Mouse (Mus musculus) stomach, embryonic 15.5 days (tissue): ENCODE measurements around the gene Lgr6. TPM values are rescaled to one million over a fixed set of nuclear protein-coding genes. Genes with fewer than 3 reads are reported as not detected.

ENCODE experiments used
- ATAC-seq: fragments of 200-750 bp; cut with Nextera tagmentation; 2 replicates; pipeline ENCODE4 v1.8.0; 2017; ENCODE audit warnings: low read depth, moderate number of reproducible peaks, moderate TSS enrichment; ENCODE audit not compliant: insufficient read depth, low FRiP score
- H3K27ac ChIP-seq: fragments of 300-500 bp; sonication (generic); 2 replicates; pipeline ENCODE4 v1.5.1; 2015; ENCODE audit warnings: mild to moderate bottlenecking, inconsistent platforms
- H3K27me3 ChIP-seq: fragments of 300-500 bp; sonication (generic); replicated peaks from 2 replicates; pipeline ENCODE4 v1.6.1; 2015; ENCODE audit warnings: inconsistent platforms
- H3K36me3 ChIP-seq: fragments of 300-500 bp; sonication (generic); 2 replicates; pipeline ENCODE4 v1.6.1; 2015; ENCODE audit warnings: inconsistent platforms
- H3K4me1 ChIP-seq: fragments of 300-500 bp; sonication (generic); 2 replicates; pipeline ENCODE4 v1.6.1; 2015; ENCODE audit warnings: inconsistent platforms
- H3K4me2 ChIP-seq: fragments of 300-500 bp; sonication (generic); 2 replicates; pipeline ENCODE4 v1.6.1; 2015; ENCODE audit warnings: mild to moderate bottlenecking, inconsistent platforms
- H3K4me3 ChIP-seq: fragments of 300-500 bp; sonication (generic); replicated peaks from 2 replicates; pipeline ENCODE4 v1.5.1; 2015; ENCODE audit warnings: inconsistent platforms
- H3K9ac ChIP-seq: fragments of 300-500 bp; sonication (generic); 2 replicates; pipeline ENCODE4 v1.6.1; 2015; ENCODE audit warnings: inconsistent platforms
- H3K9me3 ChIP-seq: fragments of 300-500 bp; sonication (generic); 2 replicates; pipeline ENCODE4 v1.6.1; 2016; ENCODE audit warnings: inconsistent platforms
- WGBS: fragments of 180-500 bp; shearing (Covaris S2); methylation state at CpG from one replicate; pipeline ENCODE4 v1.1.7; 2015; 5-methylcytosine and 5-hydroxymethylcytosine counted together
- polyA plus RNA-seq: library from polyadenylated mRNA; unstranded; fragments of >200 nt; fragmentation: Nextera tagmentation; extraction: Ambion mirVana; gene quantifications from 2 replicates; pipeline ENCODE4 v1.2.1, GENCODE M21; 2015

The Lgr6 gene
- polyA plus RNA-seq, 1 experiment from 2014 or later: 1.6 TPM

DNA sequence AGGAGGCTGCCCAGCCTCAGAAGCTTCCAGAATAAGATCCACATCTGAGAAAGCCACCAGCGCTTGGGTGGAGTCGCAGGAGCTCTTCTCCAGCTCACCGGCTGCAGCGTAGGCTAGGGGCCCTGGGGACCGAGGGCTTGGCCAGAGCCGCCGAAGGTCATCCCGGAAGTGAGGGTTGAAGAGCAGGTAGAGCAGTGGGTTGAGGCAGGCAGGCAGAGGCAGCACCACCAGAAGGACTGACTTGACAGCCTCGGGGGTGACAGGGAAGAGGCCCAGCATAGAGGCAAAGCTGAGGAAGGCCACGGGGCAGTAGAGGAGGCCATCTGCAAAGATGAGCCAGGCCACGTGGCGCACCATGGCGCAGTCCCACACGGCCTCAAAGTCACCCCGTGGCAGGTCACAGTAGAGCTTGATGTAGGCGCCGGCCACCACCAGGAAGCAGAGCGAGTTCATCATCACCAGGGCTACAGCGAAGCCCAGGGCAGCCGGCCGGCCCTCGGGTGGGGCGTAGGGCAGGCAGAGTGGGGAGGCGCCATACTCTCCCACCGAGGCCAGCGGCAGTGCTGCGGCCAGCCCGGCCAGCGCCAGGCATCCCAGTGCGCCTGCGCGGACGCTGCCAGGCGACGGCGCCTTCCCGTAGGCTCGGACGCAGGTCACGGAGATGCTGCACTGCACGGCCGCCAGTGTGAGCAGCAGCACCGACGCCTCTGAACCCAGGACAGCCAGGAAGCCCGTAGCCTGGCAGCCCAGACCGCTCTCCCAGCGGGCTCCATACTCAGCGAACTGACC is 117.7 kb downstream of the Lgr6 start:
- no peaks in the 10 kb centered on the region for H3K36me3 ChIP-seq
- peak overlapping the region; percentile 38 for H3K4me3 ChIP-seq
- peak; percentile 75; the same call in 1 of the 2 replicates for ATAC-seq
- no peaks in the 10 kb centered on the region for H3K9me3 ChIP-seq
- 0 out of 2 replicates have a peak, but pooled peaks cover 4% of the 10 kb centered on the region for H3K27me3 ChIP-seq
- H3K4me1 ChIP-seq: peaks cover 6% of the 10 kb centered on the region; the same call in 1 of the 2 replicates
- no peak overlapping the region for H3K27ac ChIP-seq
- no peak overlapping the region for H3K9ac ChIP-seq
- WGBS: 28% methylated on average over 48 of the region's 48 CpGs
- H3K4me2 ChIP-seq: peak overlapping the region; percentile 89

DNA sequence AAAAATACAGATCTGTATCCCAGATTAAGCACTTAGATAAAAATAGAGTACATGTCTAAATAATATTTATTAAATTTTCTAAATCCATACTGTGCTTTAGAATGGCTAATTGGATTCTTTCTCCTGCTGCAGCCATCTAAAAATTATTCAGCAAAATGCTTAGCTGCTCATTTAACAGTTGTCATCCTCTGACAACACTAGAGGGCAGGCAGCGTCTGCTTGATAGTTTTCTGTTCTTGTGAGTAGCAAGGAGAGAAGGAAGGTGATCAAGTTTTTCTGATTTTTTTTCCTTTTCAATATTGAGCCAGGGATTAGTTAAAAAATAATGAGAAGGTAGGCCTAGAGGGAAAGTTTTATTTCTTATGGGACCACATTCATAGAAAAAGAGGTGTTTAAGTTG is 132.2 kb downstream of the Lgr6 start:
- Histone ChIP-seq H3K4me1 (no peaks in the 10 kb centered on the region), H3K9me3 (no peaks in the 10 kb centered on the region), H3K4me3 (no peak overlapping the region), H3K27me3 (no peaks in the 10 kb centered on the region), H3K27ac (no peak overlapping the region), H3K9ac (no peak overlapping the region), H3K4me2 (no peak overlapping the region), H3K36me3 (0 out of 2 replicates have a peak, but pooled peaks cover 4% of the 10 kb centered on the region)
- WGBS: 77% methylated on average over 1 of the region's 1 CpGs
- ATAC-seq: no peak

DNA sequence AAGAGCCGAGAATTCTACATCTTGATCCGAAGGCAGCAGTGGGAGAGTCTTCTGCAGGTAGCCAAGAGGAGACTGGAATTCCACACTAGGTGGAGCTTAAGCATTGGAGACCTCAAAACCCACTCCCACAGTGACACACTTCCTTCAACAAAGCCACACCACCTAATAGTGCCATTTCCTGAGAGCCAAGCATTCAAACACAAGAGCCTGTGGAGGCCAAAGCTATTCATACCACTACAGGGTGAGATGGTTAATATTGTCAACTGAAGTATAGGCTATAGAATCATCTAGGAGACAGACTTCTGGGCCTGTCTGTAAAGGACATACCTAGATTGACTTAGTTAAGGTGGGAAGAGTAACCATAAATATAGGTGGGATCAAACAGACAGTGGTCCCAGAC is 139.6 kb downstream of the Lgr6 start:
- WGBS: 86% methylated on average over 2 of the region's 2 CpGs
- Histone ChIP-seq H3K4me2 (no peak overlapping the region), H3K9ac (no peak overlapping the region), H3K4me1 (no peaks in the 10 kb centered on the region), H3K36me3 (0 out of 2 replicates have a peak, but pooled peaks cover 8% of the 10 kb centered on the region), H3K9me3 (no peaks in the 10 kb centered on the region), H3K27me3 (no peaks in the 10 kb centered on the region), H3K27ac (no peak overlapping the region), H3K4me3 (no peak overlapping the region)
- no peak for ATAC-seq

DNA sequence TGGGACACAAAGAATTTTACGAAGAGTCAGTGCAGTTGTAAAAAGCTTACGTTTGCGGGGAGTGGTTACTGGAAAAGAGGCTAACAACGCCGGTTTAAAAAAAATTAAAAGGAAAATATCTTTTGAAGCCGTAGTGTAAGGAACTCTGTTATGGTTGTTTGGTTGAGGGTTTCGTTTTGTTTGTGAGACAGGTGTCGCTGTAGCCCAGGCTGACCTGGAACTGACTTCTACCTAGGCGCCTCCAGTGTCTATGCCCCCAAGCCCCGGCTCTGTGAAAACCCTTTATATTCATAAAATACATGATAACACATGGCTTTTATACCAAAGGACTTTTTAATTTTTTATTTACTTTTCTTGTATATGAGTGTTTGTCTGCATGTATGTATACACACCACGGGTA is 142.3 kb downstream of the Lgr6 start:
- peak overlapping the region; percentile 85 for H3K4me2 ChIP-seq
- 0 out of 2 replicates have a peak, but pooled peaks cover 3% of the 10 kb centered on the region for H3K36me3 ChIP-seq
- H3K27me3 ChIP-seq: no peaks in the 10 kb centered on the region
- WGBS: under 1% methylated on average over 11 of the region's 11 CpGs
- peak overlapping the region; percentile 70; the same call in 1 of the 2 replicates for H3K27ac ChIP-seq
- peak; percentile 40; the same call in 1 of the 2 replicates for ATAC-seq
- H3K4me3 ChIP-seq: peak overlapping the region; percentile 89
- no peaks in the 10 kb centered on the region for H3K9me3 ChIP-seq
- H3K9ac ChIP-seq: peak overlapping the region; percentile 64
- H3K4me1 ChIP-seq: no peaks in the 10 kb centered on the region

DNA sequence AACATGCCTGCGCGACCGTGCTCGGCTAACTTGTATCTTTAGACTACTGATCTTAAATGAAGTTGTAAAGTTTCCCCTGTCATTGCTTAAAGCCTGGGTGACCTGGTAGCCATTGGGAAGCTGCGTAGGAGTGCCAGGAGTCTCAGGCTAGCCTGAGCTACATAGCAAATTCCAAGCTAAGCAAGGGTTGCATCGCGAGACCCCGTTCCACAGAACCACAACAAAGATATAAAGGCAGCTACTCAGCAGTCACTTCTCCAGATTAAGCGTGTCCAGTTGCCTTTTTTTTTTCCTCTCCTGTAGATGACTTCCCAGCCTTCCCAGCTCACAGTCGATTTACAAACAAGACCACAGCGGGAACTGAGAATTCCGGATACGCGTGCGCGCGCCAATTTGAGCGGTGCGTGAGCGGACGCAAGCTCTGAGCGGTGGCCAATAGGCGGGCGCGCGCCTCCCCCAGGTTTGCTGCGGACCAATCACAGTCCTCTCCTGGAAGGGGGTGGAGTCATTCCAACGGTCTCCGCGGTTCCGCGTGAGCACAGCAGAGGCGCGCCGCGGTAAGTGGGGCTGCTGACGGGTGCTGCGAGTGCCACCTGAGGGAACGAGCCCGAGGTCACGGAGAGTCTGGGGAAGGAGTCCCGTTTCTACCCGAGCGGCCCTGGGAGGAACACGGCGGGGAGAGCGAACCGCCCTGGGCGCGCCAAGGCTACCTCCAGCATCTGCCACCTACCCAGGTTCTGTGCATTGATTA is 142.8 kb downstream of the Lgr6 start, which contains the start of gene Ube2t:
Ube2t (plus strand) TSS at position 513 of the 751 bp plus-strand sequence.
- peak within 1 kb of the TSS; percentile 70; the same call in 1 of the 2 replicates for H3K27ac ChIP-seq
- H3K4me3 ChIP-seq: peak within 1 kb of the TSS; percentile 89
- no peaks in the 10 kb centered on the region for H3K27me3 ChIP-seq
- 0 out of 2 replicates have a peak, but pooled peaks cover 2% of the 10 kb centered on the region for H3K36me3 ChIP-seq
- ATAC-seq: peak; percentile 100
- no peaks in the 10 kb centered on the region for H3K9me3 ChIP-seq
- H3K4me2 ChIP-seq: peak within 1 kb of the TSS; percentile 85
- WGBS: 2% methylated on average over 50 of the region's 50 CpGs
- no peaks in the 10 kb centered on the region for H3K4me1 ChIP-seq
- peak within 1 kb of the TSS; percentile 64 for H3K9ac ChIP-seq

DNA sequence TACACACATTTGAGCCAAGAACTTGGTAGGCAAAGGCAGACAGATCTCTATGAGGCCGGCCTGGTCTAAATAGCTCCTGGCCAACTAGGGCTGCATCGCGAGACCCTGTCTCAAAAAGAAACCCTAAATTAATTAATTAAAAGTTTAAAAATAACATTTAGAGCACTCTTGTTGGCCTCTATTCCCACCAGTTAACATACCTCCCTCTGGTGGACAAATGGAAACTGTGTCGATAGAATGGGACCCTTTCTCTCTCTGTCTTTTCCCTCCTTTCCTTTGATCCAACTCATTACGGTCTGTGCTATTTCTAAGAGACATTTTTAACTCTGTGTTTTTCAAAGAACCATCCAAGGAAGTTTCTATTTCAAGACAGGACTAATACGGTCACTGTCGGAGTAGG is 144.4 kb downstream of the Lgr6 start:
- no peaks in the 10 kb centered on the region for H3K9me3 ChIP-seq
- H3K36me3 ChIP-seq: no peaks in the 10 kb centered on the region
- no peaks in the 10 kb centered on the region for H3K27me3 ChIP-seq
- no peaks in the 10 kb centered on the region for H3K4me1 ChIP-seq
- no peak for ATAC-seq
- no peak overlapping the region for H3K4me3 ChIP-seq
- 53% methylated on average over 7 of the region's 7 CpGs for WGBS
- no peak overlapping the region for H3K9ac ChIP-seq
- no peak overlapping the region for H3K4me2 ChIP-seq
- no peak overlapping the region for H3K27ac ChIP-seq

DNA sequence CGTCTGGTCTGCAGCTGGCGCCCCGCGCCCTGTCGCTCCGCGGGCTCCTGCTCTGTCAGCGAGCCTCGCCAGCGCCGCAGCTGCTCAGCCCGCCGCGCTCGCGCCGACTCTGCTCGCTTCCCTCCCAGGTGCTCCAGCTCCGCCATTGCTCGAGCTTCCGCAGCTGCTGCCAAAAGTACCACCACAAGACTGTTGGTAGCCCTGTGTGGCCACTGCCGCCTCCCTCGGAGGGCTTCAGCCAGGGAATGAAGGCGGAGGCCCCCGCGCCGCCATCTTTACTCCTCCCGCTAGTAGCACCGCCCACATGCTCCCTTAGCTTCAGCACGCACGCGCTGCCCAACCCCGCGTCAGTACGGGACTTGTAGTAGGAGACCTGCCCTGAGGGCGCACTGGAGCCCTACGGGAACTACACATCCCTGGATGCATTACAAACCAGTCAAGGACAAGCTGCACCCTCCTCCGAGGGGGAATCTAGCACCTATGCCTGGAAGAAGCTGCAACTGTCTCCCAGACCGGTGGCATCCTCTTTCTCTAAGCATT is 149.4 kb downstream of the Lgr6 start, which contains the start of gene Ppp1r12b:
Ppp1r12b (minus strand) TSS at position 306 of the 540 bp plus-strand sequence.
- Histone ChIP-seq H3K9ac (peak within 1 kb of the TSS; percentile 86), H3K27ac (peak within 1 kb of the TSS; percentile 86), H3K4me2 (peak within 1 kb of the TSS; percentile 82), H3K4me1 (peaks cover 8% of the 10 kb centered on the region; the same call in 1 of the 2 replicates), H3K27me3 (no peaks in the 10 kb centered on the region), H3K4me3 (peak within 1 kb of the TSS; percentile 96), H3K9me3 (no peaks in the 10 kb centered on the region), H3K36me3 (no peaks in the 10 kb centered on the region)
- under 1% methylated on average over 39 of the region's 39 CpGs for WGBS
- peak; percentile 98 for ATAC-seq

DNA sequence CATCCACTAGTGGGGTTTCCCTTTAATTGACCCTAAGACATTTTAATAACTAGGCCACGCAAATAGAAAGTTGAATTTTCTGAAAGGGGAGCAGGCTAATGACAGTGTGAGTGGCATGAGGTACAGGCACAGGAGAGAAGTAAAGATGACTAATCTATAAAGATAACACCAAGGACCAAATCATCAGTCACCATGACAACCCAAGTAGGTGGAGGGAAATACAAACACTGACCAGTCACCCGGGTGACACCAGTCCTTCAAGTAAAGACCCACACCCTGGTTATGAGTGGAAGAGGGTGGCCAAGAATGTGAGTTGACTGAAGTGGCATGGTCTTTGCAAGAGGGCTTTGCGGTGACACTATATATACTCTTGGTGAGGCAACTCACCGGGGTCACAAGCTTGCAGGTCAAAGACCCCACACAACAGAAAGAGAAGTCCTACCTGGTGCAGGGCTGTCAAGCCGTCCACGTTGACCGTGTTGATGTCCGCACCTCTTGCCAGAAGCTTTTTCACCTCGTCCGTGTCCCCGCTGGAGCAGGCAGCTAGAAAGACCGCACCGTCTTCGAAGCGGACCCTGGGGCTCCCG is 149.9 kb downstream of the Lgr6 start:
- Histone ChIP-seq H3K4me2 (peak overlapping the region; percentile 82), H3K27ac (peak overlapping the region; percentile 86), H3K36me3 (no peaks in the 10 kb centered on the region), H3K9ac (peak overlapping the region; percentile 86), H3K4me3 (peak overlapping the region; percentile 96), H3K27me3 (no peaks in the 10 kb centered on the region), H3K4me1 (peaks cover 8% of the 10 kb centered on the region; the same call in 1 of the 2 replicates), H3K9me3 (no peaks in the 10 kb centered on the region)
- peak; percentile 40 for ATAC-seq
- 2% methylated on average over 16 of the region's 16 CpGs for WGBS

DNA sequence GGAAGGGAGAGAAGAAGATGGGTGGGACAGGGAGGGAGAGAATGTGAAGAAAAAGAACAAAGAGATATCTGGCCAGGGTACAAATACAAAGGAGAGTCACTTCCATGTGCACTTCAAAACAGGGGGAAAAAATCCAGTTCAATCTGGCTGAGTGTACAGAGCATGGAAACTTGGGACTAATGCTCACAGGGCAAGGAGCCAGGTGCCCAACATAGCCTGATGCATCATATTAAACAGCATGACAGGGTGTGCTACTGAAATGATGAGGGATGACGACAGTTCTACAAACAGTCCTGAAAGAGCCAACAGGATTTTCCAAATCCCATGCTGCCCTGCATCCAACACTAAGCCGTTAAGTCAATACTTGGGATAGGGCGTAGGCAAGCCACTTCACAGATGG is 155.1 kb downstream of the Lgr6 start:
- Histone ChIP-seq H3K4me1 (peaks cover 5% of the 10 kb centered on the region; the same call in 1 of the 2 replicates), H3K27me3 (no peaks in the 10 kb centered on the region), H3K4me2 (no peak overlapping the region), H3K27ac (no peak overlapping the region), H3K9ac (no peak overlapping the region), H3K36me3 (no peaks in the 10 kb centered on the region), H3K9me3 (no peaks in the 10 kb centered on the region), H3K4me3 (no peak overlapping the region)
- ATAC-seq: no peak
- WGBS: 79% methylated on average over 3 of the region's 3 CpGs

DNA sequence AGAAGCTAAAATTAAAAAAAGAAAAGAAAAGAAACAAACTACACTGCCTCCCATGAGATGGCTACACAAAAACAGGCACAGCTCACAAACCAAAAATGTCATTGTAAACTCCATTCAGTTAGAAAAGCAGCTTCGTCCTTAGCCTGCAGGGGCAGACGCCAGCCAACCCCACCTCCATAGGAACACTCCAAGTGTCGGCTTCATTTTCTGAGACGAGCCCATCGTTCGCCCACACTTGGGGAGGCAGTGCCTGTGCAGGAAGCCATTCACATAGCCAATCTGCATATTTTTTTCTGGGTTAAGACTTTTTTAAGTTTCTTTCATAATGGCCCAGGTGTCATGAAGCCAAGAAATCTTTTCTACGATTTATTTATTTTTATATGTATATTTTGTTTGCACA is 157.5 kb downstream of the Lgr6 start:
- Histone ChIP-seq H3K36me3 (no peaks in the 10 kb centered on the region), H3K4me2 (no peak overlapping the region), H3K9me3 (no peaks in the 10 kb centered on the region), H3K27me3 (no peaks in the 10 kb centered on the region), H3K4me1 (no peaks in the 10 kb centered on the region), H3K4me3 (no peak overlapping the region), H3K27ac (no peak overlapping the region), H3K9ac (no peak overlapping the region)
- 86% methylated on average over 7 of the region's 7 CpGs for WGBS
- ATAC-seq: no peak

DNA sequence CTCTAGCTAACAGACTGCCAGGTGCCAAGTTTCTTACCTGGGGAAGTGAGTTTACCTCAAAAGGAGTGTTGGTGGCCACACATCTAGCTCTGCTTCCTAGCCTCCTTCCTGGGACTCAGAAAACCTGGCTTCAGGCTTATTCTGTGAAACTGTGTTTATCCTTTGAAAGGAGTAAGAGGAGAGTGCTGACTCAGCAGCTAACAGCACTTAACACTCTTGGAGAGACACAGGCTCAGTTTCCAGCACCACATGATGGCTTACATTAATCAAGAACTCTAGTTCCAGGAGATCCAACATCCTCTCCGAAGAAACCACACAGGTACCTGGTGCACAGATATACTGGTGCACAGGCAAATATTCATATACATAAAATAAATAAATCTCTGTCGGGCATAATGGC is 162.2 kb downstream of the Lgr6 start:
- Histone ChIP-seq H3K27ac (no peak overlapping the region), H3K4me1 (0 out of 2 replicates have a peak, but pooled peaks cover 3% of the 10 kb centered on the region), H3K9ac (no peak overlapping the region), H3K9me3 (no peaks in the 10 kb centered on the region), H3K4me3 (no peak overlapping the region), H3K4me2 (no peak overlapping the region), H3K27me3 (no peaks in the 10 kb centered on the region), H3K36me3 (no peaks in the 10 kb centered on the region)
- ATAC-seq: no peak
- 83% methylated on average over 2 of the region's 2 CpGs for WGBS
